Mouse (Mus musculus) ZHBTc4 (cell line): Measurements from ENCODE around the gene Aida.
"Not testable (repeated sequence)": the region's sequence is repeated elsewhere in the genome, so short reads cannot be mapped to it uniquely, and the experiment has no call there.

ENCODE experiments used
- DNase-seq: peaks from one replicate; pipeline ENCODE4 v3.0.0-alpha.2; 2011; ENCODE audit warnings: low read depth, low spot score

The Aida gene

DNA sequence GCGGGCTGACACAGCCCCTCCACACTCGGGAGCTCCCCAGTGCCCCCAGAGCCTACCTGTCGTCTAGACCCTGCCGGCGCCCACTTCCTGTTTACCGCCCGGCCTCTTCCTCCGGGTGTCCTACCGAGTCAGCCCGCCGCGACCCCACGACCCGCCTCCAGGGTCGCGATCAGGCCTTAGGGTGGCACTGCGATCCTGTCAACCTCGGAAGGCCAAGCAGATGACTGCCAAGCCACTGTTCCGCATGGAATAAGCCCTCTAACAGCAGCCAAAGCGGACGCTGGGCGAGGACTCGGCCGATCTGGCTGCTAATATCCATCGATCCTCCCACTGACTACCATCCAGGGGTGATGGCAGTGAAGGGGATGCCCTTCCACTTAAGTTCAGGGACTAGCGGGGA is at the start of gene Aida:
Aida (plus strand) TSS at position 126 of the 400 bp plus-strand sequence.
- peak; percentile 73 for DNase-seq

DNA sequence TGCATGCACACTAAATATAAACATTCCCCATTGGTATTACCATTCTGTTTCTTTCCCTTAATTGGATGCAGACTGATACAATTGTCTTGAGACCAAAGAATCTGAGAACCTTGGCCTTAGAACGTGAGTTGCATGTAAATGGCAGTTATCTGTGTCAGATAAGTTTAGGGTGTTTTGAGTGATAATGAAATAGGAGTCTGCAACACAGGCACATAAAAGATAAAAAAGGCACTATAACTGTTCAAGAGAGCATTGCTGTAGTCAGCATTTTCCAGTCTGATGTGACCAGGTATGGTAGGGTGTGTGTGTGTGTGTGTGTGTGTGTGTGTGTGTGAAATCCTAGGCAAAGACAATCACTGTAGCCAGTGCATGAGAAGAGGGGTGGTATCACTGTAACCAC is 48.2 kb upstream of the Aida start:
- DNase-seq = no peak

DNA sequence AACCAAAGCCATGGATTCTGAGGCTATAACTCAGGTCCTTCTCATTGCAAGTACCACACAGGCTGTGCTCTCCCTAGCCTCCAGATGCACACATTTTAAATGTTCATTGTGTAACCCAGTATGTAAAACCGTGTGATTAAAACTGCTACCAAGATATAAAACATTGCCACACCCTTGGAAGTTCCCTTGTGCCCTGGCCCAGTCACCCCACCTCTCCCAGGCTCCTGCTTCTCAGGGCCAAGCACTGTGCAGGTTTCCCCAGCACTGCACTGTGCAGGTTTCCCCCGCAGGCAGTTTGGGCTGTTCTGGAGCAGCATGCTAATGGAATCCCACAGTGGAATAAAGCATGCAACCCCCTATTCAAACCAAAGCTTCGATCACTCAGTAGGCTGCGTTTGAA is 45.8 kb upstream of the Aida start:
- no peak for DNase-seq

DNA sequence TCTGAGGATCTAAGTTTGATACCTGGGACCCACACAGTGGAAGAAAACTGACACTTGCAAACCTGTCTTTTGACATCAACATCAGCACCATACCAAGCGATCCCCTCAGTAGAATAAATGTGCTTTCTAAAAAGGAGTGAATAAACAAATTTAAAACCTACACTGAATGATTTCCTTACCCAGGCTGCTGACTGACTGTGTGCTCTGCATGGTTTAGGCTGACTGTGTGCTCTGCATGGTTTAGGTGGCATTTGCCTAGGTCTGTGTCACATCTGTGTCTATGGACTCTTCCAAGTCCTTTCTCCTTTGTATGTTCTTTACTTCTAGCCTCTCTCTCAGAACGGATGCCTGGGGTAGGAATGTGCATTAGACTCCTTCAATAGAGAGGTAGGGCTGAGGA is 44.6 kb upstream of the Aida start:
- no peak for DNase-seq

DNA sequence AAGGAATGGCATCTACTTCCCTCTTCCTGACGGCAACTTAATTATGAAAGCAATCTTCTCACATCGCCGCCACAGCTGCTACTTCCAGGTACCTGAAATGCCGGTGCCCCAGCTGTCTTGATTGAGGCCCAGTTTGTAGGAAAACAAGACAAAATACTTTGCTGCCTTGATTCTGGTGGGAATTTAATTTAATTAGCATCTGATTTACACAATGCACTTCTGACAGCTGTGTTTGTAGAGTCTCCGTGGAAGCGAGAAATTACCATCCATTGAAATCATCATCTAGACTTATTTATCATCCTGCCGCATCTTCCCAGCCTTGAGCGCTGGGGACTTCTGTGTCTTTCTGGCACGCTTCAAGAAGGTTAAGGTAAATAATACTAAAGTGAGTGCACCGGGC is 43.8 kb upstream of the Aida start:
- DNase-seq = no peak

DNA sequence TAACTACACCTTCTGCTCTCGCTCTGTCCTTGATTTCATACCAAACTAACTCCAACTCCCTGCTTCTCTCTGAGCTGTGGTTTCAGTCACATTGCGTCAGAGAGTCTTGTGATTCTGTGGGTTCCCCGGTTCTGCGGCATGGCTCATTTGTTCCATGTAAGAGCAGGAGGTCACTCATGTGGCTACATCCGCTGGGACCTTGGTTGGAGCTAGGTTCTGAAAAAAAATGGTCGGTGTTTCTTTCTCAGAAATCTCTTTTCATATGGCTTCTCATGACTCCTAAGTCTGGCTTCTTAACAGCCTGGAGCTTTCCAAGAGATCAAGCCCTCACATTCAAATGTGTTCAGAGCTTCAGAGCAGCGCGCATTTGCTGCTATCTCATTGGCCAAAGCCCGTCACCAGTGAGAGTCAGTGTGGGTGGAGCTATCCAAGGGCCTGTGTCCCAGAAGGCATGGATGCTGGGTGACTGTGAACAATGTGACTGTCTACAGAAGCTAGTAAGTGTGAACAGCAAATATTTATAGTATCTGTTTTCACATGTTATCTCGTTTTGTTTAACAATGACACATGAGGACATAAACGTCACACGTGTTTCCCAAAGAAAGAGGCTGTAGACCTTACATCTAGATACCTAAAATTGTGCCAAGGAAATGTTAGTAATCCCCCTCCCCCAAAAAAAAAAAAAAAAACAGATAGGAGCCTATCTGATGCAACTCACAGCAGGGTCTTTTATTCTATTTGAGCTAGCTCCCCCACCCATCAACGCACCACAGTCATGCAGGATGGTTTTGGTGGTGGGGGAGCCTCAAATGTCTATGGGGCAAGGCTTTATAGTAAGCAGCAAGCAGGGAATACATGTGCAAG is 32.0 kb upstream of the Aida start:
- peak; percentile 59 for DNase-seq

DNA sequence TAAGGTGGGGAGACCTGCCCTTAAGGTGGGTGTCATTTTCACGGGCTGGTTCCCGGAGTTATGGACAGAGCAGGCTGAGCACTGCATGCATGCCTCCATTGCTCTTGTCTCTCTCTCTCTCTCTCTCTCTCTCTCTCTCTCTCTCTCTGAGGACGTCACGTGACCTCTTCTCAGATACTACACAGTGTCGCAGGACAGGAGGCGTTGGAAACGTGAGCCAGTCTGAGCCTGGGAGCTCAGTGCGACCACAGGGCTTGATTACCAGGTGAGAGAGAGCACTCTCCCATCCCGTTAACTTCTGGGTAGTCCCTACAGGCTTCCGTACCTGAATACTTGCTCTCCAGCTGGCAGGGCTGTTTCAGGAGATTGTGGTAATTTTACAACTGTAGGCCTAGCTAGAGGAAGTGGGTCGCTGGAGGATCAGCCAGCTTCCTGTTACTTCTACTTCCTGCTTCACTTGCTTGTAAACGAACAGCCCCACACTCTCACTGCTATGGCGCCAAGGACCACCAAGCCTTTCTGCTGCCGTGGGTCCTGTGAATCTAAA is 30.4 kb upstream of the Aida start:
- no peak for DNase-seq

GRCm38 (mm10) chr1:183267666-183268065 is 28.7 kb upstream of the Aida start:
- no peak for DNase-seq

DNA sequence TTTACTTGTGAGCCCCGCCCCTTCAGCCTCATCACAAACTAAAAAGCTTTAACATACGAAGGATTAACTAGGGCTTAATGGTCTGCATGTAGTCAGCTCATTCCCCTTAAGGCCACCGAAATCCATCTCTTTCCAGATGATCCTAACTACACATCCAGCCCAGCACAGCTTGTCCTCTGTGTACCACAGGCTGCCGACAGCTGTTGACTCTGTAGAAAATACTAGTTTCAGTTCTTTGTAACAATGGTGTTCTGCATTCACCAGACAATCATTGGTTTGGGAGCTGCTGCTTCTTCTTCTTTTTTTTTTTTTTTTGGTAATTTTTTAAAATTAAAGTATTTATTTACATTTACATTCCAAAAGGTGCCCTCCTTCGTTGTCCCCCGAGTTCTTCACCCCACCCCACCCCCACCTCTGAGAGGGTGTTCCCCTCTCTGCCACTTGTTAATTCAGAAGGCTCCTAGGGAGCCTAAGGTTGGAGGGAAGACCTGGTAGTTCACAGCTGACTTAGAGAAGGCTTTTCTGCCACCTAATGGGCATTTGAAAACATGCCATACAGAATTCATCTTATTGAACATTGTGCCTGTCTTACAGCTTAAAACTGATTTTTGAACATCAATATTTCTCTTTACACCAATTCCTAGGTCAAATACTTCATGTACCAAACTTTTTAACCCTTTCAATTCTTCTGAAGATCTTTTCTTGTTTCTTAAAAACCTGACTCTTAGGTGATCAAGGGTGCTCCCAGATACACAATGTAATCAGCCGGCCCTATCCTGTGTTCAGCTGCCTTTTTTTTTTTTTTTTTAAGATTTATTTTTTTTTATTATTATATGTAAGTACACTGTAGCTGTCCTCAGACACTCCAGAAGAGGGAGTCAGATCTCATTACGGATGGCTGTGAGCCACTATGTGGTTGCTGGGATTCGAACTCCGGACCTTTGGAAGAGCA is 23.2 kb upstream of the Aida start:
- DNase-seq = peak; percentile 52

GRCm38 (mm10) chr1:183274385-183274784 is 22.0 kb upstream of the Aida start:
- DNase-seq = no peak

DNA sequence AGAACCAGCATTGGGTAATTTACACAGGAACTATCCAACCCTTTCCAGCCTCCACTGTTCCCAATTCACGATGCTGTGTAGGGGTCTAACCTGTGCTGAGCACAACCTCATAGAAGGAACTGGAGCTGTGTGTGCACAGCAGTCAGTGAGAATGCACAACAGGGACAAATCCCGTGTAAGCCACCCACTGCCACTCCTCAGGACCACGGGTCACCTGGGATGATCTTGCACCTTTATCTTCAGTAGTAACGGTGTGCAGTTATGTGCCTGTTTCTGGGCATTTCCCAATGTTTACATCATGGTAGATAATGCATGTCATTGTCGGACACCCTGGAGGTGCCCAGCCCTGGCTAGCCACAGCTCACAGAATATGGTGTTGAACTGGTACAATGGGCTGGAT is 20.6 kb upstream of the Aida start:
- no peak for DNase-seq

GRCm38 (mm10) chr1:183288351-183288750 is 8.0 kb upstream of the Aida start:
- no peak for DNase-seq

- peak; percentile 71 for DNase-seq
Observed at GRCm38 (mm10) chr1:183289576-183289975, 6.8 kb upstream of the Aida start.

DNA sequence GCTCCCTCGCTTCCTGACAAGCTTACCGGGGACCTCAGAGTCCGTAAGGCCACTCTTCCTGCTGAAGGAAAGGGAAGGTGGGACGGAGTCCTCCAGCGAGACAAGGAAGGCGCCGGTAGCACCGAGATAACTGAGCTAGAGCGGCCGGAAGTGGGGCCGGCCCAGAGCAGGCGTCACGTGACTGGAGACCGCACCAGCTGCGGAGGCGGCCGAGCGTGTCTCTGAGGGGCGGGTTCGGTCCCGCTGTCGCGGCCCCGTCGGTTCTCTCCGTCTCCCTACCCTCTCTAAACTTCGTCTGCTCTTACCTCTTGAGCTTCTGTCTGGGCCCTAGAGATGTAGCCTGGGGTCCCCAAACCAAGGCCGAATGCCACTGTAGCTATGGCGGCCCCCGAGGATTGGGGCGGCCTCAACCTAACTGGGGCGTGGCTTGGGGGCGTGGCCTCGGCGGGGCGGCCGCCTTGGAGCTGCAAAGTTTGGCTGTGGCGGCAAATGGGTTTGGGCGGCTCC is 540 bp downstream of the Aida start, which contains the start of gene Brox:
Brox (minus strand) TSS at position 393 of the 507 bp plus-strand sequence.
- DNase-seq = peak; percentile 94

DNA sequence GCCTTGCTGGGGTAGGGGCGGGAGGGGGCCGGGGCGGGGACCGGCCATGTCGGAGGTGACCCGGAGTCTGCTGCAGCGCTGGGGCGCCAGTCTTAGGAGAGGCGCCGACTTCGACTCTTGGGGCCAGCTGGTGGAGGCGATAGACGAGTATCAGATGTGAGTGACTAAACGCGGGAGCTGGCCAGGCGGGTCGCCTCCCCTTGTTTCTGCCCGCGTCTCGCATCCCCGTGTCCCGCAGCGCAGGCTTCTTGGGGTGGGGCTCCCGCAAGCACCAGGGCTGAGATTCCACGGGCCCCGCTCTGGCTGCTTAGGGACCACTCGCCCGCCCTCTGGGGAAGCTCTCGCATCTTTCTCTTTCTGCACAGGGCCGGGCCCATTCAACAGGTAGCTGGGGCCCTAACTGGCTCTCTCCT is 1.1 kb downstream of the Aida start:
- peak; percentile 68 for DNase-seq

DNA sequence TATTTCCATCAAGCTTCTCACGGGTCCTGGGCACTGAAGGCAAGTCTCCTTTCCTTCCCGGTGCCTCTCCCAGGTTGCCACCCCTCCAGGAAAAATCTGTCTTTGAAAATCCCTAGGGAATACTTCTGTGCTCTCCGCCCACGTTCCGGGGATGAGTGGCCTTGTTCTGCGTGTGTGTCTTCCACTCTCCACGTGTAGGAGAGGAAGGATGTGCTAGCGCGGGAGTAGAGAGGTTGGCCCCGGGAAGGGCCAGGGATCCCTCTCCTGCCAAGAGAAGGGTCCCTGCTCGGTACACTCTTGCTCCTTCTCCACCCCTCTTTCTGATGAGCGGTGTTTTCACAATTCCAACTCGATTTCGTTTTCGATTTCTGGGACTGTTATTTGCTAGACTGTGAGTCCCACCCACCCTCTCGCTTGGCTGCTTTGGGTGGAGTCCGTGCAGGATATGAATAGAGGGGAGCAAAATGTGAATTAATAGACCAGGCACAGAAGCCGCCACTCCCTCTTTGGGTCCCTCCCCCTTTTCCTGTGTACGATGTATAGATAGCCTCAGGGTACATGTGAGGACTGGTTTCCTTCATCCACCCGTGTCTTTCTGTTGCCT is 1.6 kb downstream of the Aida start:
- DNase-seq = peak; percentile 29

DNA sequence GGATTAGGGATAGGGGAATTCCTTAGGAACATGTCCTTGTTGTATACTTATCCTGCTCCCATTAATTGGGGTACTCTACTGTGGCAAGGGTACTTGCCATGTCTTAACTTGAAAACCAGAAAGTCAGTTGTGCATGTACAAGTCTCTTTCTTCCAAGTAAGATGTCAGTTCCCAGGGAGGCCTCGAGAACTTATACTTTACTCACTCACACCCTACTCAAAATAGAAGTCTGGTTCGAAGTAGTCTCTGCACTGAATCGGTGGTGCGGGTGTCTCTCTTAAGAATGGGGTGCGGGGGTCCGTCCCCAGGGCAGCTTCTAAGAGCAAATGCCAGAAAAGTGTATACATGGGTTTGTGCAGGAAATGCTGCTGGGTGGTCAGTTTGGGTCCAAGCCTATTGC is 2.8 kb downstream of the Aida start:
- peak; percentile 100 for DNase-seq

DNA sequence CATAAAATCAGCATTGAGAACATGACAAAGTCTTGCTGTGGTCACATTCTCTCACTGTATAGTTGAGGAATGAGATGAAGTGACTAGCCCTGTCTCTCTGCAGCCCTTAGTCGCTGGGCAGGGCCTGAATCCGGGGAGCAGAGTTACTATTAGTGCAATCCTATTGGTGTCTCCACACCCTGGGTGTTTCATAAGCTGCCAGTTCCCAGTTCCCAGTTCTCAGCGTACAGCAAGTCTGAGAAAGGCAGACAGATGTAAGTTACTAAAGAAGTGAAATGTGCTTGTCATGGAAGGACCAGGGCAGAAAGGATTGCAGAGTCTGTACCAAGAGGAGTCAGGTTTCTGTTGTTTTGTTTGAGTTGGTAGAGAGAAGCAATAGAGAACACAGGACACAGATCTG is 11.2 kb downstream of the Aida start:
- DNase-seq = no peak

GRCm38 (mm10) chr1:183308476-183308875 is 12.1 kb downstream of the Aida start:
- DNase-seq = no peak

DNA sequence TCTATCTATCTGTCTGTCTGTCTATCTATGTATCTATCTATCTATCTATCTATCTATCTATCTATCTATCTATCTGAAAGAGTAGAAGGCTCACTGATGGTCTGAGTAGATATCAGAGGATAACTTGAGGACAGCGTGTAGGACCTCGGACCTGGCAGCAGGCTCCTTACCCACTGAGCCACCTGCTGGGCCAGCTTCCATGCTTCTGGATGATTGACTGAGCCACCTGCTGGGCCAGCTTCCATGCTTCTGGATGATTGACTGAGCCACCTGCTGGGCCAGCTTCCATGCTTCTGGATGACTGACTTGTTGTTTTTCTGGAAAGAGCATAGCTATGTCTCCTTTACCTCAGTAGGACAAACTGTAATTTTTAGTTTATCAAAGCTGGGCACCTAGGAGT is 13.2 kb downstream of the Aida start:
- not testable (repeated sequence) for DNase-seq

GRCm38 (mm10) chr1:183312076-183312475 is 15.7 kb downstream of the Aida start:
- DNase-seq = no peak
